Mouse (Mus musculus) midbrain, embryonic 14.5 days (tissue): ENCODE results near the gene Zfp598. TPM values are rescaled to one million over a fixed set of nuclear protein-coding genes. Genes with fewer than 3 reads are reported as not detected.

Experiments
- ATAC-seq: fragments of 200-750 bp; cut with Nextera tagmentation; 2 replicates; pipeline ENCODE4 v1.8.0; 2017; ENCODE audit warnings: moderate number of reproducible peaks, moderate library complexity; ENCODE audit not compliant: low FRiP score, low TSS enrichment
- DNase-seq: peaks from one replicate; pipeline ENCODE4 v3.0.0-alpha.2; 2015
- H3K27ac ChIP-seq: fragments of 300-500 bp; sonication (generic); replicated peaks from 2 replicates; pipeline ENCODE4 v1.5.1; 2014; ENCODE audit warnings: mild to moderate bottlenecking, low read depth, low read length, moderate library complexity
- H3K27me3 ChIP-seq: fragments of 300-500 bp; sonication (generic); 2 replicates; pipeline ENCODE4 v1.6.1; 2014; ENCODE audit warnings: low read length, control low read depth, mixed read lengths; ENCODE audit not compliant: control insufficient read depth, insufficient read depth
- H3K36me3 ChIP-seq: fragments of 300-500 bp; sonication (generic); 2 replicates; pipeline ENCODE4 v1.6.1; 2014; ENCODE audit warnings: low read length, control low read depth; ENCODE audit not compliant: control insufficient read depth, insufficient read depth
- H3K4me1 ChIP-seq: fragments of 300-500 bp; sonication (generic); 2 replicates; pipeline ENCODE4 v1.6.1; 2014; ENCODE audit warnings: mild to moderate bottlenecking, antibody characterized with exemption, low read length, control low read depth; ENCODE audit not compliant: control insufficient read depth, insufficient read depth
- H3K4me2 ChIP-seq: fragments of 300-500 bp; sonication (generic); 2 replicates; pipeline ENCODE4 v1.6.1; 2014; ENCODE audit warnings: mild to moderate bottlenecking, low read length, moderate library complexity
- H3K4me3 ChIP-seq: fragments of 300-500 bp; sonication (generic); replicated peaks from 2 replicates; pipeline ENCODE4 v1.5.1; 2014; ENCODE audit warnings: low read depth, low read length
- H3K9ac ChIP-seq: fragments of 300-500 bp; sonication (generic); replicated peaks from 2 replicates; pipeline ENCODE4 v1.6.1; 2014; ENCODE audit warnings: mild to moderate bottlenecking, low read length, moderate library complexity
- H3K9me3 ChIP-seq: fragments of 300-500 bp; sonication (generic); 2 replicates; pipeline ENCODE4 v1.6.1; 2016; ENCODE audit warnings: low read length, control low read depth, mixed read lengths; ENCODE audit not compliant: control insufficient read depth
- WGBS: fragments of 180-500 bp; shearing (Covaris S2); extraction: QIAGEN DNeasy Blood & Tissue Kit; methylation state at CpG from one replicate; pipeline ENCODE4 v1.1.7; 2014; 5-methylcytosine and 5-hydroxymethylcytosine counted together
- polyA plus RNA-seq: library from polyadenylated mRNA; unstranded; fragments of >200 nt; fragmentation: Nextera tagmentation; extraction: Ambion mirVana; gene quantifications from 2 replicates; pipeline ENCODE4 v1.2.1, GENCODE M21; 2014

Gene Zfp598
- polyA plus RNA-seq, 1 experiment from 2014 or later, result 22.8 TPM

DNA sequence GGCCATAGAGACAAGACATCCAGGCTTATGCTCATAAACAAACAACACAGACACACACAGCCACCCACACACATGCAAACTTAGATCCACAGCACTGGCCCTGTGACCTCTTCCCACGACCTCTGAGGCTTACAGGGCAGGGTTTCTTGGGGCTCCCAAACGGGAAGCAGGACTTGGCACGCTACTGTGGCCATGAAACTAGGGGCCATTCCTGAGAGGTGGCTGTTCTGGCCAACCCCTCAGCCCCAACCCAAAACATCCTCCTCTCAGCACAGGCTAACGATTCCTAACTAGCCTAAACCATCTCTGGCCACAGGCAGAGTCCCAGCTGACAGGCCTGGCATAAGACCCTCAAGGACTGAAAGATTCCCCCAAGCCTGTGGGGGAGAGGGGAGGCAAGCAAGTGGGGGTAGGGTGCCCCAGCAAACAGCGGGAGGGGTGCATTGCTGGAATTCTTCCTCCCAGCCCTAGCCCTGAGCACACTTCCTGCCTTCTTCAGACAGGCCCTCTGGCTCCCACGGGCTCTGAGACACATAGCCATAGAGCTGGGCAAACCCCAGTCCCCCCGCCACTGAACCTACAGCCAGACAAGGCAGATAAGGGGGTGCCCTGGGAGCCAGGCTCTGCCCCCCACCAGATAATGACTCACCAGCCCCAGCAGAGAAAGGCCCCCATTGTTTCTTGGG, 25.3 kb upstream of the Zfp598 start:
- H3K4me2 ChIP-seq, result no peak overlapping the region
- H3K4me1 ChIP-seq, result no peaks in the 10 kb centered on the region
- no peaks in the 10 kb centered on the region; the same call in 1 of the 2 replicates for H3K36me3 ChIP-seq
- no peaks in the 10 kb centered on the region for H3K27me3 ChIP-seq
- 55% methylated on average over 7 of the region's 7 CpGs for WGBS
- ATAC-seq (no peak), DNase-seq (no peak)
- H3K9ac ChIP-seq, result no peak overlapping the region
- H3K9me3 ChIP-seq, result no peaks in the 10 kb centered on the region
- H3K27ac ChIP-seq, result 0 out of 2 replicates have a peak overlapping the region, but pooled peaks have one; percentile 26
- H3K4me3 ChIP-seq, result no peak overlapping the region

GRCm38 (mm10) chr17:24644875-24645721, 24.4 kb upstream of the Zfp598 start:
- 84% methylated on average over 9 of the region's 9 CpGs for WGBS
- H3K9ac ChIP-seq, result no peak overlapping the region
- no peaks in the 10 kb centered on the region for H3K27me3 ChIP-seq
- no peak overlapping the region for H3K4me2 ChIP-seq
- DNase-seq (no peak), ATAC-seq (no peak)
- no peak overlapping the region for H3K4me3 ChIP-seq
- peak overlapping the region; percentile 26; the same call in 1 of the 2 replicates for H3K27ac ChIP-seq
- no peaks in the 10 kb centered on the region for H3K36me3 ChIP-seq
- peaks cover 4% of the 10 kb centered on the region; the same call in 1 of the 2 replicates for H3K4me1 ChIP-seq
- H3K9me3 ChIP-seq, result no peaks in the 10 kb centered on the region

DNA sequence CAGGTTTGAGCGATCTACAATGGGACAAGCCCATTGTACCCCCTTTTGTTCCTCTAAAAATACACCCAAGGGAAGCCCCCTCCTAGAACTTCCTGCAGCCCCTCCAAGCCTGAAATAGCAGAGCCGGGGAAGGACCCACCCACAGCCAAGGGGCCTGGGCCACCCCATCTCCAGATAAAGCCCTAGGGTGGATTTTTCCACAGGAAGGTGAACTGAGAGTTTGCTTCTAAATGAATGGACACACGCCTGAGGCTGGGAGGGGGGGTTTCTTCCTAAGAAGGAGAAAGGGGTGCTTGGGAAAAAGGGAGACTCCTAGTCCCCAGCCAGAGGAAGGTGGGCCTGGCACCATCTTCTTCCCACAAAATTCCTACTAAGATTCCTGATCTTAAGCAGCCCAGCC, 23.6 kb upstream of the Zfp598 start:
- 80% methylated on average over 3 of the region's 3 CpGs for WGBS
- no peaks in the 10 kb centered on the region for H3K36me3 ChIP-seq
- H3K4me3 ChIP-seq, result no peak overlapping the region
- H3K4me2 ChIP-seq, result no peak overlapping the region
- no peaks in the 10 kb centered on the region for H3K9me3 ChIP-seq
- H3K9ac ChIP-seq, result no peak overlapping the region
- peaks cover 6% of the 10 kb centered on the region; the same call in 1 of the 2 replicates for H3K27me3 ChIP-seq
- ATAC-seq, result no peak
- no peak for DNase-seq
- no peak overlapping the region for H3K27ac ChIP-seq
- peaks cover 7% of the 10 kb centered on the region; the same call in 1 of the 2 replicates for H3K4me1 ChIP-seq

- Histone ChIP-seq H3K27ac (no peak overlapping the region), H3K9ac (no peak overlapping the region), H3K27me3 (peaks cover 6% of the 10 kb centered on the region; the same call in 1 of the 2 replicates), H3K9me3 (no peaks in the 10 kb centered on the region), H3K4me2 (no peak overlapping the region), H3K4me1 (peaks cover 7% of the 10 kb centered on the region; the same call in 1 of the 2 replicates), H3K4me3 (no peak overlapping the region), H3K36me3 (no peaks in the 10 kb centered on the region)
- no peak for ATAC-seq
- no peak for DNase-seq
- 88% methylated on average over 4 of the region's 4 CpGs for WGBS
Measured at GRCm38 (mm10) chr17:24646381-24646780, 23.1 kb upstream of the Zfp598 start.

GRCm38 (mm10) chr17:24647493-24647892, 22.0 kb upstream of the Zfp598 start:
- DNase-seq (no peak), ATAC-seq (no peak)
- Histone ChIP-seq H3K27ac (no peak overlapping the region), H3K9ac (no peak overlapping the region; the same call in 1 of the 2 replicates), H3K4me3 (no peak overlapping the region), H3K4me1 (peaks cover 7% of the 10 kb centered on the region; the same call in 1 of the 2 replicates), H3K4me2 (no peak overlapping the region), H3K9me3 (no peaks in the 10 kb centered on the region), H3K36me3 (no peaks in the 10 kb centered on the region), H3K27me3 (peaks cover 6% of the 10 kb centered on the region; the same call in 1 of the 2 replicates)
- WGBS, result 80% methylated on average over 11 of the region's 11 CpGs

GRCm38 (mm10) chr17:24648731-24649377, 20.6 kb upstream of the Zfp598 start:
- Histone ChIP-seq H3K4me3 (peak overlapping the region; percentile 67), H3K9ac (no peak overlapping the region; the same call in 1 of the 2 replicates), H3K27me3 (peaks cover 6% of the 10 kb centered on the region; the same call in 1 of the 2 replicates), H3K36me3 (no peaks in the 10 kb centered on the region), H3K27ac (no peak overlapping the region), H3K4me2 (peak overlapping the region; percentile 95), H3K4me1 (peaks cover 7% of the 10 kb centered on the region; the same call in 1 of the 2 replicates), H3K9me3 (no peaks in the 10 kb centered on the region)
- WGBS, result 69% methylated on average over 10 of the region's 10 CpGs
- DNase-seq, result no peak
- no peak for ATAC-seq

GRCm38 (mm10) chr17:24649581-24650069, 19.9 kb upstream of the Zfp598 start:
- WGBS, result under 1% methylated on average over 35 of the region's 35 CpGs
- Histone ChIP-seq H3K9ac (peak overlapping the region; percentile 85), H3K4me1 (peaks cover 7% of the 10 kb centered on the region; the same call in 1 of the 2 replicates), H3K27me3 (peaks cover 6% of the 10 kb centered on the region; the same call in 1 of the 2 replicates), H3K36me3 (no peaks in the 10 kb centered on the region), H3K9me3 (no peaks in the 10 kb centered on the region), H3K4me2 (peak overlapping the region; percentile 95), H3K27ac (peak overlapping the region; percentile 37; the same call in 1 of the 2 replicates), H3K4me3 (peak overlapping the region; percentile 67)
- ATAC-seq, result peak; percentile 62
- peak; percentile 62 for DNase-seq

GRCm38 (mm10) chr17:24650070-24650616, 19.3 kb upstream of the Zfp598 start, which contains the start of gene Slc9a3r2:
Gene Slc9a3r2 (minus strand): TSS chr17:24650327.
- Histone ChIP-seq H3K4me3 (peak within 1 kb of the TSS; percentile 67), H3K27ac (peak within 1 kb of the TSS; percentile 37; the same call in 1 of the 2 replicates), H3K36me3 (no peaks in the 10 kb centered on the region), H3K27me3 (peaks cover 6% of the 10 kb centered on the region; the same call in 1 of the 2 replicates), H3K4me1 (peaks cover 7% of the 10 kb centered on the region; the same call in 1 of the 2 replicates), H3K9me3 (no peaks in the 10 kb centered on the region), H3K4me2 (peak within 1 kb of the TSS; percentile 95), H3K9ac (peak within 1 kb of the TSS; percentile 85)
- ATAC-seq (peak; percentile 60), DNase-seq (peak; percentile 73)
- WGBS, result 1% methylated on average over 40 of the region's 41 CpGs
